Mouse (Mus musculus) naive thymus-derived CD4-positive, alpha-beta T cell, adult 5 months (primary cell): ENCODE measurements around the gene Ftl1-ps1. TPM values are rescaled to one million over a fixed set of nuclear protein-coding genes. Genes with fewer than 3 reads are reported as not detected.

Experiments
- polyA plus RNA-seq: library from polyadenylated mRNA; unstranded; fragments of 100-300 nt; shearing (Covaris generic); gene quantifications from one replicate; pipeline ENCODE4 v1.2.1, GENCODE M21; 2017

Gene Ftl1-ps1
- 51.3 TPM for polyA plus RNA-seq

DNA sequence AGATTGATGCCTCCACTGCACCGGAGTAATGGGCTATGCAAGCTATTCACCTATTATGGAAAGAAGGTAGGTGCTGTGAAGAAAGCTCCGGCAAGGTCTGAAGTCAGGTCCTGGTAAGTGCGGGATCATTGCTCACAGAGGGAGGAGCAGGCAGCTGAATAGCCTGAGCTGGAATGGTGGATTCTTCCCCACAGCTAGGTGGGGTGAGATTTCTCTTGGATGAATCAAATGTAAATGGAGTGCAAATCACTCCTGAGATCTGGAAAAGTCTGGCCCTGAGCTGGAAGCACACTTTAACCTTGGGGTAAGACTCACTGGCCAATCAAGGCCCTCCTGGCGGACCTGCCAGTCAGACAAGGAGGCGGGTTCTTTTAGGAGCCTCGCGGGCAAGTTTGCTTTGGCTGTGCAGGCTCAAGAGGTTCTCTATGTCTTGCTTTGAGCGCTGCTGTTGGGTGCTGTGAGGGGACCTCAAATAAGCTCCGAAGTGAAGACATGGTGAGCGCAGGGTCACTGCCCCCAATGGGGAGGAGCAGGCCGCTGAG, at the start of gene Ftl1-ps1:
Gene Ftl1-ps1 (plus strand): TSS at position 397 of the 542 bp plus-strand sequence.

DNA sequence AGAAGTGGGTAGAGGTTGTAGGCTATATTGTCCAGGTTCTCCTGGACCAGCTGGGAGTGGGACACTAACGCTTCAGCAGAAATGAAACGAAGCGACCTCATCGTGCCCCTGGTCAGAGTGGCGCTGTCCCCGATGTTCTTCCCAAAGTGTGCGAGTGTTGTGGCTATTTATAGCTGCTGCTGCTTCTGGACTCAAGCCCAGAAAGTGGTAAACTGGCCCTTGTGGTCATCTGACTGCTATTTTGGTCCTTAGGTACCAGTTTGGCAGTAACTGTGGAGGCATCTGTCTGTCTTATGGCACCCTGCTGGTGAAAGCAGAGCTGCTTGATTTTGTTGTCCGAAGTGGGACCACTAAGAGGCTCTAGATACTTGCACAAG, 35.6 kb upstream of the Ftl1-ps1 start, which contains the start of gene Lrrc14b:
Gene Lrrc14b (minus strand): TSS at position 147 of the 377 bp plus-strand sequence.

DNA sequence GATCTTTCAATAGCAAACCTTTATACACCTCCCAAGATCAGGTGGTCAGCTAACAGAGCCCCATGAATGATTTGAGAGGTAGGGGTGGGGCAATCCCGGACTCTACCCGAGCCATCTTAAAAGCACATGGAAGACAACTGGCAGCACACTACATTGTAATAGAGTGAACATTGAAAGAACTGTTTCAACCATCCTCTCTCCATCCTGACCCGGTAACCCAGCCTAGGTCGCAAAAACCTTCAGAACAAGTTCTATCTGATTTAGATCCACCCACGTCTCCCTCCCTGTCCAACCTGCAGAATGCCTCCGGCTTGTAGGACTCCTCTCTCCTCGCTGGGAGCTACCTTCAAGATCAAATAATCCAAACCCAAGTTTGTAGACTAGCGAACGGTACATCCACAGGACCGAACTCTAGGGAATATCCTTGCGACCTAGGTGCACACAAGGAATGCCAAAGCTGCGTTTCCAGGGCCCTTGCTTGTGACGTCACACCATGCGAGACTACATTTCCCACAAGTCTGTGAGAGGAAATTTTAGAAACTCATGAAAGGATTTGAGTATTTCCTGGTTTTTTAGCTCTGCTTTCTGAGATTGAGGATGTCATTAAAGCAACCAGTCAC, 9.0 kb upstream of the Ftl1-ps1 start, which contains the start of gene Zfp72:
Gene Zfp72 (minus strand): TSS at position 466 of the 620 bp plus-strand sequence.

Other genes starting within 250 kb of the Ftl1-ps1 start
- 71.0 TPM for gene Exoc3, start 191.0 kb upstream of the Ftl1-ps1 start, polyA plus RNA-seq
- not detected for gene Ahrr, start 107.4 kb upstream of the Ftl1-ps1 start, polyA plus RNA-seq
- gene Pdcd6, start 82.1 kb upstream of the Ftl1-ps1 start, polyA plus RNA-seq = 144 TPM
- gene Sdha, start 49.4 kb upstream of the Ftl1-ps1 start, polyA plus RNA-seq = 305 TPM
- gene Ccdc127, start 49.4 kb upstream of the Ftl1-ps1 start, polyA plus RNA-seq = 30.0 TPM
- gene Lrrc14b, start 35.7 kb upstream of the Ftl1-ps1 start, polyA plus RNA-seq = not detected
- 0.66 TPM for gene Zfp72, start 8.9 kb upstream of the Ftl1-ps1 start, polyA plus RNA-seq
- 8.1 TPM for gene Zfp825, start 94.3 kb downstream of the Ftl1-ps1 start, polyA plus RNA-seq
- 111 TPM for gene Erap1, start 239.9 kb downstream of the Ftl1-ps1 start, polyA plus RNA-seq